Mouse (Mus musculus): ENCODE data around the gene B4galnt1. TPM values are rescaled to one million over a fixed set of nuclear protein-coding genes. Genes with fewer than 3 reads are reported as not detected.
"Not testable (repeated sequence)": the region's sequence is repeated elsewhere in the genome, so short reads cannot be mapped to it uniquely, and the experiment has no call there.

B4galnt1 gene
- total RNA-seq, 2 experiments from 2014 or later, result 108 to 110 TPM

DNA sequence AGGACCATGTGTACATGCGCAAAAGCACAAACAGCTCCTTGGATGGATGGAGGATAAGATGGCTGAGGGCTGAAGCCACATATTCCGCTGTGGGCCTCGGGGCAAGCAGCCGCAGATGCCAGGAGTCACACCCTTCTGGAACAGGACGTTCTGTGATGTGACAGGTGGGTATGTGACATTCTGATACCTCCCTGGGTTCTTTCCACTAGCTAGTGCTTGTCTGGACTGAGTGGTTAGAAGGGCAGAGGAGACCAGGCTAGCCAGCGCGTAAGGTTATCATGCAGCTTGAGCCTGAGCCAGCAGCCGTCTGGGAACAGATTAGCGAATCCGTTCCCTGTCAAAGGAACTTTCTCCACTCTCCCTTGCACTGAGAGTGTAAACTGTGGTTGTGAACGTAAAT lies 24.1 kb upstream of the B4galnt1 start:
- no peak for DNase-seq (ENCODE audit: low spot score in 2 of 2)

DNA sequence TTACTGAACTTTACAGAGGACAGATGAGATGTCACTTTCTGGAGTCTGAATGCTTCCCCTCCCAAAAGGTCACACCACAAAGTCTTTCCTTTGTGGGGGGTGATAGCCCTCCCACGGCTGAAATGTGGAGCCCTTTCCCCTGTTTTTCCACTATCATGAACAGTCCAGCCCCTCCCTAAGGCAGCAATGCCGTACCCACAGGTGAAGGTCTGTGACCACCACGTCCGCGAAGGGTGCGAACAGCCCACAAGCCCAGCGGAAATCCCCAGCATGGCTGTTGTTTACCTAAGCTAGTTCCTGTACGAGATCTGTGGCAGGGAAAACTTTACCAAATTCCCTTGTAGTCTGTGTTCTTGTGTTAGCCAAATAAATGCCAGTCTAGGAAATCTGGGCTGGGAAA lies 23.5 kb upstream of the B4galnt1 start:
- DNase-seq (ENCODE audit: low spot score in 2 of 2), result no peak

DNA sequence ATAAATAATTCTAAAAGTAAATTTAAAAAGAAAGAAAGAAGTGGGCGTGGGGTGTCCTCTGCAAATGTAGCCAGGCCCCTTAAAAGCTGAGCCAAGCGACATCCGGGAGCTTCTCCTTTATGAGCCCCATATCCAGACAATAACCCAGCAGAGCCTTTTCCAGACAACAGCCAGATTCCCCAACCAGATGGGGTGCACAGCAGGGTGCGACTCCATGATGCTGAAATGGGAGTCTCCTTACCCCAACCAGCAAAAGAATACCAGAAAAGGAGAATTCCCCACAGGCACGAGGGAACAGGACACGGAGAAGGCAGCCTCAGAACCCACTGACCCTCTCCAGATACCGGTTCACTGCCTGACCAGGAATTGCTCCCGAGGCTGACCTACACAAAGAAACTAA lies 21.8 kb upstream of the B4galnt1 start:
- no peak for DNase-seq (ENCODE audit: low spot score in 2 of 2)

DNA sequence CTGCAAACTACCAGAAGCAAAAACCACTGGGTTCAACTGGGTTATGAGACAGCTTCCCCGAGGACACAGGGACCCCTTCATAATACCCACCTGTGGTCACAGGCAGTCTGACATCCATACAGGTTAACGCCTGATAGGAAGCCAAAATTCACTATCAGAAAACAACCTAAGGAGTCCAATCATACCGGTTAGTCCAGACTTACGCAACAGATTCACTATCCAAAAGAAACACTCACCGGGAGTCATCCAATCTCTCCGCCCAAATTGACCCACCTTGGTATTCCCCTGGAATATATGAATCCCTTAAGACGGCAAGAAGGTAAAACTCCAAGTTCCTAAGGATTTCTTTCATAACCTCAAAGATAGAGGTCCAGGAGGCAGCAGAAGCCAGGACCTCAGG lies 20.5 kb upstream of the B4galnt1 start:
- no peak for DNase-seq (ENCODE audit: low spot score in 2 of 2)

DNA sequence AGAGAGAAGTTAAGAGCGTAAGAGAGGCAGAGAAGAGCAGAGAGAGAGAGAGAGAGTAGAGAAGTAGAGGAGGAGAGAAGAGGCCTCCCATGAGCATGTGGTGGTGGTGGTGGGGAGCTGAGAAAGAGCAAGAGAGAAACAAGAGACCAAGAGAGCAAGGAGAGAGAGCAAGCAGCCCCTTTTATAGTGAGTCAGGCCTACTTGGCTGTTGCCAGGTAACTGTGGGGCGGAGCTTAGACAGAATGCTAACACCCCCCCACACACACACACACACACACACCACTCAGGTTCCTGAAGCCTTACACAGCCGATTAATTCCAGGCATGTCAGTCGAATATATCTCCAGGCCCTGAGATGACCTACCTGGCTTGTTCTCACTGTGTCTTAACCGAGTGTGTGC lies 19.7 kb upstream of the B4galnt1 start:
- DNase-seq (ENCODE audit: low spot score in 2 of 2), result no peak

DNA sequence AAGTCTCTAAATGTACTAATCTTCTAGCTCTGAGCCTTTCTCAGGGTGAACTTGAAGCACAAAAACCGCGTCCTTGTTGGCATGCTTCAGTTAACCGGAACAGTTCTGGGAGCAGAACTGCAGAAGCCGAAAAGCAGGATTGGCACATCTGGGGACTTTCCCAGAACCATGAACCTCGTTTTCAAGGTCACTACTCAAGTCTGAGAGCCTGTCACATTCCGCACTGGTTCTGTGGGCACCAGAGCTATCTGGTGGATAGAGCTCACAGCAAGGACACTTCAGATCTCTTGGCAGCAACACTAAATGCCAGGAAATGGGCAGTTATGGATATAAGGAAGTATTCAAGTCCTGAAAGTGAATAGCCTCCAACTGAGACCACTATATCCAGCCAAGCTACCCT lies 17.9 kb upstream of the B4galnt1 start:
- no peak for DNase-seq (ENCODE audit: low spot score in 2 of 2)

DNA sequence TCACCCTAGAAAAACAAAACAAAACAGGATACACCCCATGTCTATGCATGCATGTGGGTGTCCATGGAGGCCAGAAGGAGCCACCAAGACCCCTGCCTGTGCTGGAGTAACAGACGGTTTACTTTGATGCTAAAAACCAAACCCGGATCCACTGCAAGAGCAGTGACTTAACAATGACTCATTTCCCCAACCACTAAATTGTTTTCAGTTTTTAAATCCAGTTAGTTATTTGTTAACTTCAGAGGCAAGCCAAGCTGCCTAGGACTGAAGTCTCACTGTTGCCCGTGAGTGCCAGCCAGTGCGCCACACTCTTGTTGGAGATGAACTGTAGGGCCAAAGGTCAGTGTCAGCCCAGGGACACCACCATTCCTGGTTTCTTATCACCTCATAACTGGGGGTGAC lies 14.6 kb upstream of the B4galnt1 start:
- no peak for DNase-seq (ENCODE audit: low spot score in 2 of 2)

DNA sequence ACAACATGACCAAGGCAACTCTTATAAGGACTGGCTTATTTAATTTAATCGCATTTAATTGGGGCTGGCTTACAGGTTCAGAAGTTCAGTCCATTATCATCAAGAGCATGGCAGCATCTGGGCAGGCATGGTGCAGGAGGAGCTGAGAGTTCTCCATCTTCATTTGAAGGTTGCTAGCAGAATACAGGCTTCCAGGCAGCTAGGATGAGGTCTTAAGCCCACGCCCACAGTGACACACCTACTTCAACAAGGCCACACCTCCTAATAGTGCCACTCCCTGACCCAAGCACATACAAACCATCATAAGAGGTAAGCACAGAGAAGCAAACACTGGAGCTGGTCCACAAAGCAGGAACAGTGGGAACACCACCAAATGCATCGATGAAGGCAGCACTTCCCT lies 13.8 kb upstream of the B4galnt1 start:
- not testable (repeated sequence) for DNase-seq (ENCODE audit: low spot score in 2 of 2)

DNA sequence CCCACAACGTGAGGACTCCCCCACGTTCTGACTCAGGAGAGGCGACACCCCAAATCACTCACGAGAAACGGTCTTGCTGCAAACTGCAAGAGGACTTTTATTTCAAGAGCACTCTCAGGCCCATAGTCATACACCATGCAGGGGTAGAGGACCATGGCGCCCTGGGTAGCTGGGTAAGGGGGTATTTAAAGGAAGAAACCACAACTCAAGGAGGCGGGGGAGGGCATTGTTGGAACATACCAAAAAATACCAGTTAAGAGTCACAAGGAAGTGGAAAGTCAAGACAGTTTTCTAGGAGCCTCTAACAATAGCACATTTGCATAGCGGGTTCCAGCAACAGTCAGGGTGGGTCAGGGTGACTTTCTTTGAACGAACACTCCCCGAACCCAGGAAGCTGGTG lies 12.5 kb upstream of the B4galnt1 start:
- DNase-seq (ENCODE audit: low spot score in 2 of 2), result not testable (repeated sequence)

DNA sequence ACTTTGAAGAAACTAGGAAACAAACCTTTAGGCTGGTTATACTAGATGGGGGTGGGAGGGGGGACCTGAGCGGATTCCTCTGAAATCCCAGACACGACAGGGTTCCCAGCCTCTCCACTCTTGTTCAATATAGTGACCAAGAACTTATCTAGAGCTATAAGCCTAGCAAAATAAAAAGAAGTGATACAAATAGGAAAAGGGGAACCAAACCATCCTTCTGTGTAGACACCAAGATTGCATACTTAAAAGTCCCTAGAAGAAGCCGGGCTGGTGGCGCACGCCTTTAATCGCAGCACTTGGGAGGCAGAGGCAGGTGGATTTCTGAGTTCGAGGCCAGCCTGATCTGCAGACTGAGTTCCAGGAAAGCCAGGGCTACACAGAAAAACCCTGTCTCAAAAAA lies 11.7 kb upstream of the B4galnt1 start:
- no peak for DNase-seq (ENCODE audit: low spot score in 2 of 2)

DNA sequence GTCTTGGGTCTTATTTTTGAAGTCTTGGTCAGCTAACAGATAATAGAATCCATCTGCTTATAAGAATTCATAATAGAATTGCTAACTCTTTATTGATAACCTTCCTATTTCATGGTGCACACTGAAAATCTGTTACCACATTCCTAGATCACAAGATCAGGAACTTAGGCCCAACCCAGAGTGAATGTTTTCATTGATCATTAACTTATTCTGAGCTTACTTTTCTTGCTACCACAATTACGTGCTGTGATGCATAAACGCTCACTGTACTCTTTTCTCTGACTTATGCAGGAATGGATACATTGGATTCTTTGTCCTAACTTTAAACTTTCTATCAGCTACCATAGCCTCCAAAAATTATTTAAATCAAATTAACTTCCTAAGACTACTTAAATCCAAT lies 10.8 kb upstream of the B4galnt1 start:
- no peak for DNase-seq (ENCODE audit: low spot score in 2 of 2)

DNA sequence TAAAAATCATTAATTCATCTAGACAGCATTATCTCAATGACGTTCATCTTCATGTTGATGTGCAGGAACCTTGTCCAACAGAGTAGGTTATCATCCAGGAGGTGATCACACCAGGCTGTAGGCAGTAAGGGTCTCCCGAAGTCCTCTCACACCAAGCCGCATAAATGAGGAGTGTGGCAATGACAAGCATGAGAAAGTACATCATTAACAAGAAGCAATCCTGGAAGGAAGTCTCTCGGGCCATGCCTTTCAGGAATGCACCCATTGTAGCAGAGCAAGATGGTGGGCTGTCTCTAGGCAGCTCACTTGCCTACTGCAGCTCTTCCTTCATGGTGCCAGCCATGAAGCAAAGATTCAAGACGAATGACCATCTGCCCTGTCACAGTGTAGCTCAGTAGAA lies 10.4 kb upstream of the B4galnt1 start:
- DNase-seq (ENCODE audit: low spot score in 2 of 2), result no peak

DNA sequence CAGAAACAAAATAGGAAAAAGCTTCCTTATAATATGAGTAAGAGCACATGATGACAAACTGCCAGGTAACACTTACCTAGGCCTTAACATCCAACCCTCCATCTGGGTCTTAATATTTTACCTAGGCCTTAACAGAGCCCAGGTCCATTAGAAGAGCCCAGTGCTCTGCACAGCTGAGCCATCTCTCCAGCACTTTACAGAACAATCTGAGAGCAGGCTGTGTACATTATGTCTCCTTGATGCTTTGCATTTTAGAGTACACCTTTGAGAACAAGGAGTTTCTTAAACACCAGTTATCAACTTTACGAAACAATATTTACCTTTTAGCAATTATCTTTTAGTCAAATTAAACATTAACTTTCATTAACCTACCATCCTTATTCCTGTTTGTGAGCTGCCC lies 8.9 kb upstream of the B4galnt1 start:
- no peak for DNase-seq (ENCODE audit: low spot score in 2 of 2)

DNA sequence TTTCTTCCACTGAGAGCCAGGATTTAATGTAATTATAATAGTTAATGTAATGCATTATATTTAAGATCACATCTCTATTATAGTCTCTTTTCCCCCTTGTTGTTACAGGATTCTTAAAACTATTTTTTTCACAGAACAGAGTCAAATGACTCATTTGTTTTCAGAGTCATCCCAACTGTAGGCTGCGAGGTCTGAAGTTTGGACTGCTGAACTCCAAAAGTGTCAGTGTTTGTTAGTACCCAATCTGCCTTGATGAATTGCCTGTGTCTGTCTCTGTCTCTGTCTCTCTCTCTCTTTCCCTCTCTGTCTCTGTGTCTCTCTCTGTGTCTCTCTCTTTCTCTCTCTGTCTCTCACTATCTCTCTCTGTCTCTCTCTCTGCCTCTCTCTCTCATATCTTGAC lies 8.5 kb upstream of the B4galnt1 start:
- no peak for DNase-seq (ENCODE audit: low spot score in 2 of 2)

DNA sequence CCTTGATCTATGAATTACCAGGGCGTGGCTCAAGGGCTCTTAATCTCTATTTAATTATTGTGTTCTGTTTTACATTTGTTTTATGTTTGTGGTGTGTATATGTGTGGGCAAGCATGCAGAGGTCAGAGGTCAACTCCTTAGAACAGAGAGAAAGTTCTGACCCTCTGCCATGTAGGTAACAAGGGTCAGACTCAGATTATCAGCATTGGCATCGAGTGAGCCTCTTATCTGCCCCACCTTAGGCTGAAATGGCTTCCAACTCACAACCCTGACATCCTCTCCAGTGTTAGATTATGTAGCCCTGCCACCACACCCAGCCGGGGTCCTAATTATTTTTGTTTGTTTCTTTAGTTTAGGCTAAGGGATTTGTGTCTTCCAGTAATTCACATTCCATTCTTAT lies 6.6 kb upstream of the B4galnt1 start:
- no peak for DNase-seq (ENCODE audit: low spot score in 2 of 2)

DNA sequence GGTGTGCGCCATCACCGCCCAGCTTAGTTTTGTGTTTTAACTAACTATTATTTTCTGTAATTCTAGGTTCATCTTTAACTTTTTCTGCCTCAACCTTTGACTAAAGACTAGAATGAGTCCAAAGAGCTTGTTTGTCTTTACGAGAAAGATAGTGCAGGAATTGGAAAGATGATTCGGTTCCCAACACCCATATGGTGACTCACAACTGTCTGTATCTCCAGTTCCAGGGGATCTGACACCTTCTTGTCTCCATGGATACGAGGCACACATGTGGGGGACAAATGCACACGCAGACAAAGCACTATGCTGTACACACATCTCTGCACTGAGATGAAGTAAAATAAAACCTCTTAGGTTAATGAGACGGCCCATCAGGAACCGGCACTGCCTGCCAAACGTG lies 4.9 kb upstream of the B4galnt1 start:
- DNase-seq (ENCODE audit: low spot score in 2 of 2), result no peak

DNA sequence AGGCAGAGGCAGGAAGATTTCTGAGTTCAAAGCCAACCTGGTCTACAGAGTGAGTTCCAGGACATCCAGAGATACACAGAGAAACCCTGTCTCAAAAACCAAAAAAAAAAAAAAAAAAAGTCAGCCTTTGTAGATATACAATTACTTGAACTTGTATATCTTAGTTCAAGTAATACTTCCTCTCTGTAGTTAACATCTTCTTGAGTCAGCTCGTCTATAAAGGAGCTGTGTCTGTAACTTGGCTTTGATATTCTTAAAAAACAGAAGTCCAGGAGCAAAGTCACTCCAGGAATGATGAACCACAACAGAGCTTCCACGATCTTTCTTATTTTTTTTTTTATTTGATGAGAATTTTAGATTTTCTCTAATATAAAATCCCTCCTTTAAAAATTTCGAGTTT lies 4.3 kb upstream of the B4galnt1 start:
- DNase-seq (ENCODE audit: low spot score in 2 of 2), result no peak

DNA sequence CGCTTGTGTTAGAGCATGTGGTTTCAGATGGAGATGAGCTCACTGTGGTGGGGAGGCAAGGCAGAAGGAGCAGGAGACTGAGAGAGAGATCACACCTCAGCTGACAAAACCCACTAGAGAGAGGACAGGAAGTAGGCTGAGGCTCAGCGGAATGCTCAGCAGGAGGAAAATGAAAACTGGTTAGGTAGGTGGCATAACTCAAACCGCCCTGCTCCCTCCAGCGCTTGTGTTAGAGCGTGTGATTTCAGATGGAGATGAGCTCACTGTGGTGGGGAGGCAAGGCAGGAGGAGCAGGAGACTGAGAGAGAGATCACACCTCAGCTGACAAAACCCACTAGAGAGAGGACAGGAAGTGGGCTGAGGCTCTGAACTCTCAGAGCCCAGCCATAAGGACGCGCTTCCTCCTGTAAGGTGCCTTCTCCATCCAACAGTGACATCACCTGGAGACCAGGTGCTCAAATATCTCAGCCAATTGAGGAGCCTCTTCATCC lies 2.2 kb upstream of the B4galnt1 start:
- not testable (repeated sequence) for DNase-seq (ENCODE audit: low spot score in 2 of 2)

DNA sequence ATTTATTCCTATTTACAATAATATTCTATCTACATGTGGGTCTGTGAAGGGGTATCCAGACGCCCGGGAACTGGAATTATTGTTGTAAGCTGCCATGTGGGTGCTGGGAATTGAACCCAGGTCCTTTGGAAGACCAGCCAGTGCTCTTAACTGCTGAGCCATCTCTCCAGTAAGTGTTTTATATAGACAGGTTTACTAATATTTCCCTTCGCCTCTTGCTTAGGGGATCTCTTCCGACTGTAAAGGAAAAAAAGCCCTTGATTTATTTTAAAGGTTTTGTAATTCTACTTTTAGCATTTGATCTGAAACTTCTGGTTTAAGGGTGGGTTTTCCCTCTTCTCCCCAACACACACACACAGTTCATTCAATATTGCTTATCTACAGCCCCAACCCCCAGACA lies 835 bp upstream of the B4galnt1 start:
- no peak for DNase-seq (ENCODE audit: low spot score in 2 of 2)

DNA sequence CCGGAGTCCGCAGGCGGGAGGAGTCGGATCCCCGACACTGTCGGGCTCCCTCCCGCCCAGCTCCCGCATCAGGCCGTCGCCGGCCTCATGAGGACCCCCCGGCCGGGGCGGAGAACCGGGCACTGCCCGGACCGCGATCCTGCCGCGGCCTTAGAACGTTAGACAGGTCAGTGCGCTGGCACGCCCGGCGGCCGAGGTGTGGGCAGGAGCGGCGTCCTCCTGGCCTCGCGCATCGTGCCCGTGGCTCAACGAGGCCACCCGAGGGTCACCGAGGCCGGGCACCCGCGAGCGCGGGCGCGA lies 279 bp downstream of the B4galnt1 start:
- DNase-seq (ENCODE audit: low spot score in 2 of 2), result no peak

DNA sequence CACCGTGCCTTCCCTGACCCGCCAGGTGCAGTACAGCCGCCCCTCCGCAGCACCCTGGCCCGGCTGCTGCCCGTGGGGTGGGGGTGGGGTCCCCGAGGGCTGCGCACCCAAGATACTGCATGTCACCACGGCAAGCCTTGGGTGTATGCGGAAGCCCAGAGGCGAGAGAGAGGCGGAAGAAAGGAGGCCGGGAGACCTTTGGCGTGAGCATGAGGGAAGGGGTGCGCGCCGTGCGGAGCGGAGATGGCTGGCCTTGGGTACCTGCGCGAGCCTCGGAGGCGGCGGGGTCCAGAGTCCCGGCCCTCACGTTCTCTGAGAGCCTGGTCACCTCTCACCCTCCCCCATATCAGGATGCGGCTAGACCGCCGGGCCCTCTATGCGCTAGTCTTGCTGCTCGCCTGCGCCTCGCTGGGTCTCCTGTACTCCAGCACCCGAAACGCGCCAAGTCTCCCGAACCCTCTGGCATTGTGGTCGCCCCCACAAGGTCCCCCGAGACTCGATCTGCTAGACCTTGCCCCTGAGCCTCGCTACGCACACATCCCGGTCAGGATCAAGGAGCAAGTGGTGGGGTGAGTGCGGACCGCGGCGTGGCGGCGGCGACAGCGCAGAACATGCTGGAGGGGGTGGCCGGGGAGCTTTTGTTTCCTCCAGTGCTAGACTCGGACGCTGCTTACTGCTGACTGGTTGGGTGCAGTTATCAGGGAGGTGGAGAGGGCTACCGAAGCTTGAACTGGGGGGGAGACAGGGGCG lies 804 bp downstream of the B4galnt1 start:
- no peak for DNase-seq (ENCODE audit: low spot score in 2 of 2)

DNA sequence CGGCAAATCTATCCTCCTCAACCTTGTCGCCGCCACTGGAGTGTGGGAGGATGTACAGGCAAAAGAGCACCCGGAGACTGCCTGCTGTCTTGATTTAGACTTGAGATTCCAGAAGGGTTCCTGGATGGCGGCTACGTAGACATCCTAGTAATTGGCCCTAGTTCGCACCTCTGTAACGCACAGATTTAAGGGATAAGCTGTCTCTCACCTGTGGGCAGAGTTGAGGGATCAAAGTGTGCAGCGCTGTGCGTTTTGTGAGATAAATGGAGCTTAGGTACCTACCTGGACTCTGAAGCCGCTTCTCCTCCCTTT lies 1.3 kb downstream of the B4galnt1 start:
- DNase-seq (ENCODE audit: low spot score in 2 of 2), result no peak

DNA sequence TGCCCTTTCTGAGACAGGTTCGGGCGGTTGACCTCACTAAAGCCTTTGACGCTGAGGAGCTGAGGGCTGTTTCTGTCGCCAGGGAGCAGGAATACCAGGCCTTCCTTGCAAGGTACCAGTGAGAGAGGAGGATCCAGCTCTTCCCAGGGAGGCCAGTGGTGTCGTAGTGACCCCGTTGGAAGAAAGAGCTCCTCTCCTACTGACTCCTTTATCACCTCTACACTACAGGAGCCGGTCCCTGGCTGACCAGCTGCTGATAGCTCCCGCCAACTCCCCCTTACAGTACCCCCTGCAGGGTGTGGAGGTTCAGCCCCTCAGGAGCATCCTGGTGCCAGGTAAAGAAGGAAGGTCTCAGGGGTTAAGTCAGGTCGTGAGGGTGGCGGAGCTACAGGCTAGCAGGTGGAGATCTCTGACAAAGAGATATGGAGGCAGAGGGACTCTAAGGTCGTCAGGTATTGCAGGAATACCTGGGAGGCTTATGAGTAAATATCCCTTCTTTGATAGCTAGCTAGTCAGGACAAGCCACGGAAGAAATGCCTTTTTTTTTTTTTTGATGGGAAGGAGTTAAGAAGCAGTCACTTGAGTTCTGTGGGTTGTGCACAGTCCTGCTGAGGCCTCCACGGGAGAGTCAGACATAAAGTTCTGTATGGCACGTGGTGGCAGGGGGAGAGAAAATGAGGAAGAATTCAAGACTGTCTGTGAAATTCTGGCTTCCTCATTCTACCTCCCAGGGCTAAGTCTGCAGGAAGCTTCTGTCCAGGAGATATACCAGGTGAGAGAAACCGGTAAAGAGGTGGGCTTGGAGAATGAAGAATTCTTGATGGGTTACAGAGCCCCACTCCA lies 2.0 kb downstream of the B4galnt1 start:
- DNase-seq (ENCODE audit: low spot score in 2 of 2), result peak in 1 of 2 experiments; percentile 8
